Comparison of ENCODE assay signal across 11 mouse cellular contexts in the genomic region with DNA sequence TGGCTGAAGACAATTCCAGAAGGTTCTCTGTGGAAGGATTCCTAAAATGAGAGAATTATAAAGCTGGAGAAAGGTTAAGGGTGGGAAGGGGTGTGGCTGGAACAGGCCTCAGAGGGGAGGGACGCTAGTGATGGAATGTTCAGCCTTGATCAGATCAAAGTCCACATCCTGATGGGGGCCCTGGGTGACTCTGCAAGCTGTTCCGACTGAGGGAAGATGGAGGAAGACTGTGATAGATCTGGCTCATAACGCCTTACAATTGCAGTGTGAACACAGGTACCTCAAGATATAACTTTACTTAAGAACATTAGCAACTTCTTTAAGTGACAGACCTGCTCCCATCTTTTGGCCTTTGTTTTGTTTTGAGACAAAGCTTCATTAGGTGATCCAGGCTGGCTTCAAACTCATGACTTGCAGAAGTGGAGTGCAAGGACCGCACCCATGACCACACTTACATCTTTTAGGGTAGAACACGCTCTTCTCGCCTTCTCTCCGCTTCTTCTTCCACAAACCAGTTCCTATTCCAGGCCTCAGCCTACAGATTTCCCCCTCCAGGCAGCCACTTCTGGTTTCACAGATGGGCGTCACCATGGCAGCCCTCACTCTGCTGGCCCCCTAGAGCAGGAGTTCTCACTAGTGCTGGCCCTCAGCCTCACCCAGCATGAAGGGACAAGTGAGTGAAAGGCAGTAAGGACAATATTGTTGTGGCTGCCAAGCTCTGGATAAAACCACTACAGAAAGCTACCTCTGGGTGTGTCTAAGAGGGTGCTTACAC. TPM values are rescaled to one million over a fixed set of nuclear protein-coding genes. Genes with fewer than 3 reads are reported as not detected.
A peak's percentile ranks its signal among the peaks of the same experiment; 100 is the strongest.
DNase-seq lines count a peak whose midpoint lies in the region; ATAC-seq and TF ChIP-seq lines count a peak whose summit lies in the region.
"Had no signal": no experiment of that assay in that cellular context is flagged by ENCODE, and none has a peak within 500 bp of the region (broad histone marks: within the 10 kb centered on the region; RNA-seq: fewer than 3 reads in every experiment).

No protein-coding gene starts in this region.

- H3K4me3 ChIP-seq in hindbrain, postnatal 0 days (ENCODE audit: low read length) = no peak overlapping the region
- no peak overlapping the region for H3K4me3 ChIP-seq in hindbrain, embryonic 14.5 days (replicated peaks; ENCODE audit: low read length)

- 80% methylated on average over 8 of the region's 8 CpGs for WGBS in hindbrain, postnatal 0 days
- WGBS in hindbrain, embryonic 14.5 days = 86% methylated on average over 8 of the region's 8 CpGs

- no peak for TF ChIP-seq POLR2A in brain, embryonic 14.5 days (IDR thresholded peaks at IDR 0.05; ENCODE audit: borderline replicate concordance, extremely low read depth, insufficient read depth, insufficient read length, poor library complexity, severe bottlenecking)

- no peaks in the 10 kb centered on the region for H3K36me3 ChIP-seq in hindbrain, postnatal 0 days (ENCODE audit: insufficient read depth, low read length)
- H3K36me3 ChIP-seq in hindbrain, embryonic 14.5 days (replicated peaks; ENCODE audit: control insufficient read depth, insufficient read depth) = no peaks in the 10 kb centered on the region

- 0 out of 2 replicates have a peak overlapping the region, but pooled peaks have one; percentile 11 for H3K27ac ChIP-seq in hindbrain, postnatal 0 days
- H3K27ac ChIP-seq in hindbrain, embryonic 14.5 days = no peak overlapping the region

- no peaks in the 10 kb centered on the region for H3K27me3 ChIP-seq in hindbrain, postnatal 0 days (ENCODE audit: insufficient read depth, low read length)
- H3K27me3 ChIP-seq in hindbrain, embryonic 14.5 days (ENCODE audit: control insufficient read depth, insufficient read depth, low read length) = no peaks in the 10 kb centered on the region

- TF ChIP-seq CTCF in hindbrain, postnatal 0 days (IDR thresholded peaks at IDR 0.05; ENCODE audit: low read depth) = no peak
- no peak for TF ChIP-seq CTCF in brain, embryonic 14.5 days (IDR thresholded peaks at IDR 0.05; ENCODE audit: borderline replicate concordance, extremely low read depth, insufficient read depth, insufficient read length)

- no peaks in the 10 kb centered on the region for H3K9me3 ChIP-seq in hindbrain, postnatal 0 days (ENCODE audit: low read length)
- no peaks in the 10 kb centered on the region for H3K9me3 ChIP-seq in hindbrain, embryonic 14.5 days (ENCODE audit: control insufficient read depth, low read length)

- no peak overlapping the region for H3K4me2 ChIP-seq in hindbrain, postnatal 0 days (ENCODE audit: low read depth, low read length)
- H3K4me2 ChIP-seq in hindbrain, embryonic 14.5 days (replicated peaks) = no peak overlapping the region

- no peak for ATAC-seq in hindbrain, postnatal 0 days
- no peak for ATAC-seq in hindbrain, embryonic 14.5 days (ENCODE audit: low FRiP score)
- peak; percentile 60 for ATAC-seq in granulocyte monocyte progenitor cell, adult 5-6 weeks (replicated peaks; ENCODE audit: poor library complexity, severe bottlenecking)
- peak; percentile 86 for ATAC-seq in megakaryocyte, adult 5-6 weeks (ENCODE audit: poor library complexity, severe bottlenecking)

- no peak for DNase-seq in hindbrain, postnatal 0 days (ENCODE audit: low spot score)
- DNase-seq in hindbrain, embryonic 14.5 days (ENCODE audit: low spot score) = no peak
- peak; percentile 36 for DNase-seq in brain, embryonic 14.5 days (ENCODE audit: low read depth)
- no peak for DNase-seq in embryo, embryonic 11 days
- no peak for DNase-seq in thymus, postnatal 0 days (ENCODE audit: low spot score)
- DNase-seq in frontal cortex, postnatal 25 days (ENCODE audit: low spot score in 2 of 2) = no peak
- DNase-seq: cerebellum, adult 9-10 months had no signal

- H3K9ac ChIP-seq in hindbrain, postnatal 0 days (replicated peaks; ENCODE audit: low read length) = no peak overlapping the region
- H3K9ac ChIP-seq in hindbrain, embryonic 14.5 days = no peak overlapping the region

- H3K4me1 ChIP-seq in hindbrain, postnatal 0 days (ENCODE audit: insufficient read depth, low read length) = peaks cover 26% of the 10 kb centered on the region; the same call in 1 of the 2 replicates
- H3K4me1 ChIP-seq in hindbrain, embryonic 14.5 days (replicated peaks; ENCODE audit: control insufficient read depth, insufficient read depth, low read length) = peaks cover 17% of the 10 kb centered on the region; the same call in 1 of the 2 replicates

RNA-seq across cellular contexts. Expression of a gene that starts 14.2 kb away (rescaled TPM):
- total RNA-seq in hindbrain, postnatal 0 days (2014; rRNA removed) = 58.8 and 60.5 TPM in 2 replicates
- polyA plus RNA-seq in hindbrain, postnatal 0 days (2015; fragmentation: Nextera tagmentation; extraction: Ambion mirVana) = 17.7 and 19.7 TPM in 2 replicates
- polyA plus RNA-seq in hindbrain, embryonic 14.5 days (2014; fragmentation: Nextera tagmentation; extraction: Ambion mirVana) = 26.8 and 27.6 TPM in 2 replicates
- polyA plus RNA-seq in brain, embryonic 14.5 days (2012; rRNA removed) = 83.9 and 92.0 TPM in 2 replicates
- 17.5 and 25.0 TPM in 2 replicates for total RNA-seq in granulocyte monocyte progenitor cell, adult 5-6 weeks (2014; fragmentation: Nextera tagmentation)
- total RNA-seq in granulocyte monocyte progenitor cell, adult 5-6 weeks (2017) = 3.4 and 3.9 TPM in 2 replicates
- total RNA-seq in megakaryocyte, adult 5-6 weeks (2015) = 30.2 and 35.4 TPM in 2 replicates
- 6.1 and 7.1 TPM in 2 replicates for total RNA-seq in megakaryocyte, adult 5-6 weeks (2017)
- 10.5 and 10.9 TPM in 2 replicates for polyA plus RNA-seq in thymus, postnatal 0 days (2015; fragmentation: Nextera tagmentation; extraction: Ambion mirVana)

RNA-seq across cellular contexts. Expression of a gene that starts 14.2 kb away (rescaled TPM):
- 14.8 and 20.3 TPM in 2 replicates for total RNA-seq in hindbrain, postnatal 0 days (2014; rRNA removed)
- polyA plus RNA-seq in hindbrain, postnatal 0 days (2015; fragmentation: Nextera tagmentation; extraction: Ambion mirVana) = 13.2 and 14.0 TPM in 2 replicates
- polyA plus RNA-seq in hindbrain, embryonic 14.5 days (2014; fragmentation: Nextera tagmentation; extraction: Ambion mirVana) = 13.2 and 14.2 TPM in 2 replicates
- polyA plus RNA-seq in brain, embryonic 14.5 days (2012; rRNA removed) = 18.9 and 21.3 TPM in 2 replicates
- total RNA-seq in granulocyte monocyte progenitor cell, adult 5-6 weeks (2014; fragmentation: Nextera tagmentation) = 3.2 and 3.7 TPM in 2 replicates
- total RNA-seq in granulocyte monocyte progenitor cell, adult 5-6 weeks (2017) = 3.4 and 6.4 TPM in 2 replicates
- total RNA-seq in megakaryocyte, adult 5-6 weeks (2015) = 10.0 and 12.8 TPM in 2 replicates
- total RNA-seq in megakaryocyte, adult 5-6 weeks (2017) = 9.9 and 11.7 TPM in 2 replicates
- polyA plus RNA-seq in thymus, postnatal 0 days (2015; fragmentation: Nextera tagmentation; extraction: Ambion mirVana) = 15.4 and 20.3 TPM in 2 replicates

RNA-seq across cellular contexts. Expression of a gene that starts 36.7 kb away (rescaled TPM):
- total RNA-seq in hindbrain, postnatal 0 days (2014; rRNA removed) = not detected in 2 replicates
- polyA plus RNA-seq in hindbrain, postnatal 0 days (2015; fragmentation: Nextera tagmentation; extraction: Ambion mirVana) = 0.34 TPM in 2 replicates
- polyA plus RNA-seq in hindbrain, embryonic 14.5 days (2014; fragmentation: Nextera tagmentation; extraction: Ambion mirVana) = 0.12 and 0.13 TPM in 2 replicates
- polyA plus RNA-seq in brain, embryonic 14.5 days (2012; rRNA removed) = 0.08 and 0.11 TPM in 2 replicates
- total RNA-seq in granulocyte monocyte progenitor cell, adult 5-6 weeks (2014; fragmentation: Nextera tagmentation) = not detected in 2 replicates
- not detected in 2 replicates for total RNA-seq in granulocyte monocyte progenitor cell, adult 5-6 weeks (2017)
- 1.4 and 2.2 TPM in 2 replicates for total RNA-seq in megakaryocyte, adult 5-6 weeks (2015)
- 0.26 TPM in 1 of 2 replicates, not detected in the other for total RNA-seq in megakaryocyte, adult 5-6 weeks (2017)
- polyA plus RNA-seq in thymus, postnatal 0 days (2015; fragmentation: Nextera tagmentation; extraction: Ambion mirVana) = 0.27 and 0.64 TPM in 2 replicates

RNA-seq across cellular contexts. Expression of a gene that starts 43.1 kb away (rescaled TPM):
- total RNA-seq in hindbrain, postnatal 0 days (2014; rRNA removed) = not detected in 2 replicates
- polyA plus RNA-seq in hindbrain, postnatal 0 days (2015; fragmentation: Nextera tagmentation; extraction: Ambion mirVana) = not detected in 2 replicates
- not detected in 2 replicates for polyA plus RNA-seq in hindbrain, embryonic 14.5 days (2014; fragmentation: Nextera tagmentation; extraction: Ambion mirVana)
- not detected in 2 replicates for polyA plus RNA-seq in brain, embryonic 14.5 days (2012; rRNA removed)
- not detected in 2 replicates for total RNA-seq in granulocyte monocyte progenitor cell, adult 5-6 weeks (2014; fragmentation: Nextera tagmentation)
- total RNA-seq in granulocyte monocyte progenitor cell, adult 5-6 weeks (2017) = not detected in 2 replicates
- not detected in 2 replicates for total RNA-seq in megakaryocyte, adult 5-6 weeks (2015)
- total RNA-seq in megakaryocyte, adult 5-6 weeks (2017) = not detected in 2 replicates
- 0.27 and 1.1 TPM in 2 replicates for polyA plus RNA-seq in thymus, postnatal 0 days (2015; fragmentation: Nextera tagmentation; extraction: Ambion mirVana)
- total RNA-seq: ES-E14 had no signal
- polyA plus RNA-seq: neural tube, embryonic 11.5 days had no signal

RNA-seq across cellular contexts. Expression of a gene that starts 47.4 kb away (rescaled TPM):
- total RNA-seq in hindbrain, postnatal 0 days (2014; rRNA removed) = 0.25 and 1.2 TPM in 2 replicates
- polyA plus RNA-seq in hindbrain, postnatal 0 days (2015; fragmentation: Nextera tagmentation; extraction: Ambion mirVana) = 0.28 and 0.56 TPM in 2 replicates
- polyA plus RNA-seq in hindbrain, embryonic 14.5 days (2014; fragmentation: Nextera tagmentation; extraction: Ambion mirVana) = 0.33 and 0.51 TPM in 2 replicates
- 0.11 and 0.30 TPM in 2 replicates for polyA plus RNA-seq in brain, embryonic 14.5 days (2012; rRNA removed)
- total RNA-seq in granulocyte monocyte progenitor cell, adult 5-6 weeks (2014; fragmentation: Nextera tagmentation) = not detected in 2 replicates
- not detected in 2 replicates for total RNA-seq in granulocyte monocyte progenitor cell, adult 5-6 weeks (2017)
- not detected in 2 replicates for total RNA-seq in megakaryocyte, adult 5-6 weeks (2015)
- total RNA-seq in megakaryocyte, adult 5-6 weeks (2017) = not detected in 2 replicates
- polyA plus RNA-seq in thymus, postnatal 0 days (2015; fragmentation: Nextera tagmentation; extraction: Ambion mirVana) = 0.06 and 0.07 TPM in 2 replicates
- polyA plus RNA-seq: neural tube, embryonic 11.5 days had no signal

Comparison
In these comparisons a context has a peak if more than half of its experiments do, and no peak if none do; other contexts are left out.
1. ATAC-seq: peak in granulocyte monocyte progenitor cell, adult 5-6 weeks (single experiment) and megakaryocyte, adult 5-6 weeks (single experiment); none in hindbrain, postnatal 0 days (single experiment) and hindbrain, embryonic 14.5 days (single experiment).